Mouse (Mus musculus) cerebellum, adult 2 months (tissue): ENCODE measurements around the gene Asdurf. TPM values are rescaled to one million over a fixed set of nuclear protein-coding genes. Genes with fewer than 3 reads are reported as not detected.
"Not testable (repeated sequence)": the region's sequence is repeated elsewhere in the genome, so short reads cannot be mapped to it uniquely, and the experiment has no call there.

Source experiments
- DNase-seq, 2 experiments: peaks; one replicate each; pipeline ENCODE4 v3.0.0; 2021
- H3K27ac ChIP-seq: fragments of 200-500 bp; 2 replicates; pipeline ENCODE4 v1.5.1; 2012; ENCODE audit warnings: low read length, control low read depth, inconsistent platforms; ENCODE audit not compliant: insufficient read depth
- H3K27me3 ChIP-seq: fragments of 200-500 bp; 2 replicates; pipeline ENCODE4 v1.6.1; 2012; ENCODE audit warnings: inconsistent platforms, mild to moderate bottlenecking, low read length, moderate library complexity; ENCODE audit not compliant: control insufficient read depth, insufficient read depth
- H3K4me1 ChIP-seq: fragments of 200-500 bp; 2 replicates; pipeline ENCODE4 v1.6.1; 2011; ENCODE audit warnings: low read length; ENCODE audit not compliant: control insufficient read depth, insufficient read depth
- H3K4me3 ChIP-seq: fragments of 200-500 bp; replicated peaks from 2 replicates; pipeline ENCODE3; 2011; ENCODE audit warnings: mild to moderate bottlenecking, low read depth, low read length, control low read depth; ENCODE audit not compliant: insufficient read depth
- CTCF ChIP-seq: fragments of 200-500 bp; IDR thresholded peaks from 2 replicates; pipeline ENCODE4 v1.5.1; 2011; ENCODE audit warnings: low read depth, mild to moderate bottlenecking, control low read depth, low read length, moderate library complexity, borderline replicate concordance; ENCODE audit not compliant: insufficient read depth
- POLR2A ChIP-seq: fragments of 200-500 bp; IDR thresholded peaks from 2 replicates; pipeline ENCODE4 v1.6.1; 2011; ENCODE audit warnings: low read length, control low read depth, borderline replicate concordance; ENCODE audit not compliant: insufficient read depth
- WGBS: fragments of 180-500 bp; shearing (Covaris S2); methylation state at CpG from one replicate; pipeline ENCODE4 v1.1.7; 2018; 5-methylcytosine and 5-hydroxymethylcytosine counted together
- polyA plus RNA-seq: library from polyadenylated mRNA; depleted of rRNA; stranded (reverse); fragments of >200 nt; gene quantifications from 2 replicates; pipeline ENCODE4 v1.2.3, GENCODE M21; 2012; rRNA removed

Gene Asdurf
- not detected in 2 replicates for polyA plus RNA-seq

DNA sequence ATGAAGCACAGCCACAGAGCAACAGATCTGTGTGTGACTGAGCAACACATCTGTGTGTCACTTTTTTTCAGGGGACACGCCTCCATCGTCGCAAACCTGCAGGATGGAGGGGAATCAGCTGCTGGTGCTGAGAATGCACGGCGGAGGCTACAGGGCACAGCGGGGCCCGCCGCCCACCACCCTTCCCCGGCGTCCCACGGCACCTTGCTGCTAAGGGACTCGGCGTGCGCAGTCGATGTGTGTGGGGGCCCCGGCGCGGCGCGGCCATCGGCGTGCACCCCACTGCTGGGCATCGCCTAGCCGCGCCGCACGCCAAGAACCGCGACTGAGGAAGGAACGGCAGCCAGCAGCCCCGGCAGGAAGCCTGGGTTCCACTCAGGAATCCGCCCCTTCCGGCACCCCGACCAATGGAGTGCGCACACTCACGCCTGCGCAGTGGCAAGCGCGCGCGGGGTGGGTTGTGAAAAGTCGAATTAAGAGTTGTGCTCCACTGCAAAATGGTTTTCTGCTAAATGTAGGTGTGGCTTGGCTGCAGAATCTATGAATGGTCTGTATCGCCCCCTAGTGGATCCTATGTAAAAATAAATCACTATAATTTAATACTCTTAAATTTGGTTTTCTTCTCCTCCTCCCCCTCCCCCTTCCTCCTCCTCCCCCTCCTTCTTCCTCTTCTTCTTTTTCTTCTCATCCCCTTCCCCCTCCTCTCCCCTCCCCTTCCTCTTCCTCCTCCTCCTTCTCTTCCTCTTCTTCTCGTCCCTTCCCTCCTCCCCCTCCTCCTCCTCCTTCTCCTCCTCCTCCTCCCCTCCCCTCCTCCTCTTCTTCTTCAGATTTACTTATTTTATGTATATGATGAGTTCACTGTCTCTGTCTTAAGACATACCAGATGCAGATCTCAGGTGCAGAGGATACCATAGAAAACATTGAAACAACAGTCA is at the start of gene Asdurf, which contains the start of the genes Gm28551 and Asnsd1:
TSS of gene Asdurf (minus strand) at position 293 of the 935 bp plus-strand sequence.
TSS of gene Gm28551 (minus strand) at position 341 of the 935 bp plus-strand sequence.
TSS of gene Asnsd1 (minus strand) at position 426 of the 935 bp plus-strand sequence.
- peak within 1 kb of the TSS; percentile 72 for H3K27ac ChIP-seq
- no peaks in the 10 kb centered on the region for H3K27me3 ChIP-seq
- TF ChIP-seq CTCF (peak; percentile 17; the same call in 1 of the 2 replicates), POLR2A (peak; percentile 87)
- peaks cover 5% of the 10 kb centered on the region; the same call in 1 of the 2 replicates for H3K4me1 ChIP-seq
- peak within 1 kb of the TSS; percentile 74 for H3K4me3 ChIP-seq
- peak; percentile 96 to 97 for DNase-seq
- under 1% methylated on average over 43 of the region's 44 CpGs for WGBS

DNA sequence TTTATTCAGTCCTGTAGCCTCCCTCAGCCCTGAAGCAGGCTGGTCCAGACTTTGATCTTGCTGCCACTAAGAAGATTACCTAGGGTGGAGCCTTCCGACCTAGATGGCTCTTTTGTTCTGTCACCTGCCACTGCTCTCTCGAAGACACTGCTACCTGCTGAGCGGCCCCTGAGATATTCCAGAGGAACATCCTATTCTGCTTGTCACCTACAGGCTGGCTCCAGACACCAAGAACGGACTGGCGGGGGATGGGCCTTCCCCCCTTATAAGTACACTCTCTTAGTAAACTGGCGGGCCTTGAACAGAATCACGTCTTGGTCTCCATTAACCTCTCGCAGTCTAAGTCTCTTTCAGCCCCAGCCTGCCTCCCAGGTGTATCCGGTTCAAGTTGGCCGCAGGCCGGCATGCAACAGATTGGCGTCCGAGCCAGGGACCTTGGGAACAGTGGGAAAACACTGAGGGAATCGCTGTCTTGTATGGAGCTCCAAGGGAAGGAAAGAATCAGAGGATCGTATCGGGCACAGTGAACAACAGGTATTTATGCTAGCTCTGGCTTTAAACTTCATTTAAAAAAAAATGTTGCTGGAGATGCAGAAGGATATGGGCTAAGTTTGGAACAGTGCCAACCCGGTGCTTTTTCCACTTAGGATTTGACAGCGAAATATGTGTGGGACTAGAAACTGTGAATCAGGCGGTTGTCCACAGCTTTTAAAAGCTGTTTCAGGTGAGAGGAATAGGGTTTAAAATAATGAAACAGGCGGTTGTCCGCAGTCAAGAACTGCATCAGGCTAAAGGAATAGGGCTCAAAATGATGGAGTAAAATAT is 41.7 kb upstream of the Asdurf start:
- H3K27me3 ChIP-seq, H3K4me1 ChIP-seq, H3K4me3 ChIP-seq, H3K27ac ChIP-seq: not testable (repeated sequence)
- 19% methylated on average over 21 of the region's 21 CpGs for WGBS
- peak; percentile 16 to 28 for DNase-seq

DNA sequence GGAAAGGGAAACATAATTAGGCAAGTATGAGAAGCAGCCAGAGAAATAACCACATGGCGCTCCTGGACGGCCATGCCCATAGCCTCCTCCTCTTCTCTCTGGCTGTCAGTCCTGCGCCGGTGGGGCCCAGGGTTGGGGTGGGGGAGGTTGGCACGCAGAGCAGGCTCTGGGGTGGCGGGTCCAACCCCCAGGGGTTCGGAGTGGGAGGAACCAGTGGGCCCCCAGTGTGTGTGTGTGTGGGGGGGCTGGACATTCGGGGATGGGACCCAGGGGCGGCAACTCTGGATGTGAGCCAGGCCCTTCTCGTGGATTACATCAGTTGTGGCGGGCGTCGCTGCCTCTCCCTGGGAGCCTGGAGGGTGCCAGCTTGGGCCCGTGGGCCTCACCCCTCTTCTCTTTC is 36.3 kb upstream of the Asdurf start:
- Histone ChIP-seq H3K4me1 (no peaks in the 10 kb centered on the region), H3K27ac (no peak overlapping the region), H3K4me3 (no peak overlapping the region), H3K27me3 (no peaks in the 10 kb centered on the region)
- TF ChIP-seq POLR2A, result no peak
- no peak for TF ChIP-seq CTCF
- no peak for DNase-seq
- 53% methylated on average over 14 of the region's 14 CpGs for WGBS

DNA sequence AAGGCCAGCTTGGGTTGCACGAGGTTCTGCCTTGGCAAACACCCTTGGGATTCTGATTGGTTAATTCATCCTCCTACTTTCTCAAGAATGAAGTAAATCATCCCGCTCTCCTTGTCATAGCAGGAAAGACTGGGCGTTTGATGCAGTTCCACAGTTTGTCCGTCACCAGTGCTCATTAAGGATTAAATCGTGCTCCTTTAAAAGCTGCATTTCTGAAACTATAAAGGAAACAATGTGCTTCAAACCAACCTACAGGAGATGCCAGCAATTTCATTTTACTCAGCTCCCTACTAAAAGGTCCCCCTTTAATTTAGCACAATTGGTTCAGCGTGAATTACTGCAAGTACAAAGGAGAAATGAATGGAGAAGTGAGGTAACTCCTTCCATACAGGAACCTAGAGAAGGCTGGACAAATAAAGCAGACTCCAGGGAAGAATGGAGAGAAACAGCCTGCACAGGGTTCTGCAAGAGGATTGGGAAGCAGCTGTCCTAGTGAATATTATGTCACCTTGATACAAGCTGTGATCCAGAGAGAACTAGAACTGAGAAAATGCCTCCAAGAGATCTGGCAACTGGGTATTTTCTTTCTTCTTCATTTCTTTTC is 31.8 kb upstream of the Asdurf start:
- Histone ChIP-seq H3K27me3 (no peaks in the 10 kb centered on the region), H3K4me3 (no peak overlapping the region), H3K27ac (no peak overlapping the region), H3K4me1 (no peaks in the 10 kb centered on the region)
- no peak for DNase-seq
- no peak for TF ChIP-seq POLR2A
- no peak for TF ChIP-seq CTCF
- 74% methylated on average over 6 of the region's 6 CpGs for WGBS

DNA sequence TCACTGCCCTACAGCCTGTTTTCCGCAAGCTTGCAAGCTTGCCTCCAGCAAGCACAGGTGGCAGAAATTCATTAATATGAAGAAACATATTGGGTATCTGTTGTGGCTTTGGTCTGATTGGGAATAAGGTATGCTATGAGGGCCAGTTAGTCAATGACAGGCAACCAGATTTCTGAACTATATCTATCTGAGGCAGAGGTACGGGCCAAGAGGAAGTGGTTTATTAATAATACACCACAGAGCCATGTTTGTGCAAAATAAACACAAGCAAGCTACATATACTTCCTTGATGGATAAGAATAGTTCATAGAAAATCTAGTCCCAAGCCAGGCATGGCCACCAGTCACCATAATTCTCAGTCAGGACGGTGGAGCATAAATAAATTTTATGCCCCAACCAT is 25.3 kb upstream of the Asdurf start:
- H3K4me1 ChIP-seq, result no peaks in the 10 kb centered on the region
- TF ChIP-seq CTCF (no peak), POLR2A (no peak)
- H3K4me3 ChIP-seq, result no peak overlapping the region
- WGBS, result 69% methylated on average over 3 of the region's 3 CpGs
- H3K27ac ChIP-seq, result no peak overlapping the region
- DNase-seq, result no peak
- H3K27me3 ChIP-seq, result no peaks in the 10 kb centered on the region

DNA sequence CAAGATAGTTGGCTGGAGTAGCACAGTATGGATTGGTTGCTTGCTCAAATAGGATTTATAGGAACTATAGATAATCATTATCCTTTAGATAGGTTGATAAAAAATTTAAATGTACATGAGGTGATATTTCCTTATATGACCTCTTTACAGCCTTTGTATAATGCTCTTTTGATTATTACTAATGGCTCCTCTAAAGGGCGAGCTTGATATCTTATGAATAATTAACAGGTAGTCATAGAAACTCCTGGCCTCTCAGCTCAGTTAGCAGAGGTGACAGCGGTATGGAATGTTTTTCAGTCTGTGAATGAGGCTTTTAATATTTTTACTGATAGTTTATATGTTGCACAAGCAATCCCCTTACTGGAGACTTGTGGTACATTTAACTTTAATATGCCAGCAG is 23.5 kb upstream of the Asdurf start:
- DNase-seq, H3K4me3 ChIP-seq, H3K27ac ChIP-seq, H3K4me1 ChIP-seq, H3K27me3 ChIP-seq: not testable (repeated sequence)
- WGBS, result 83% methylated on average over 2 of the region's 2 CpGs

DNA sequence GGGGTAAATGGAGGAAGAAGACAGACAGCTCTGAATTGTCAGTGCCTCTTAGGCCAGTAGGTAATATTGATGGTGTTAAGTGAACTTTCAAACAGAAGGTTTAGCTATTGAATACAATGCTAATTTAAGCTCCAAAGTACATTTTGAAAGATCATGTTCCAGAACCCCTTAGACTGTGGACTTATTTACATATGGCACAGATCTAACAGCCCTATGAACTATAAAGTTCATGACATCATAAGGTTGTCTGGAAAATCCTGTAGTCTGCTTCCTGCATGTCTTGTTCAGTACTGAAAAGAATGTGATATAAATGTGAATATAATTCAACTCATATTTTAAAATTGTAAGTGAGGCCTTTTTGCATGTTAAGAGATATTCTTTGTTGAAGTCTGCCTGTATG is 6.6 kb upstream of the Asdurf start:
- Histone ChIP-seq H3K4me3 (no peak overlapping the region), H3K4me1 (no peaks in the 10 kb centered on the region), H3K27ac (no peak overlapping the region), H3K27me3 (no peaks in the 10 kb centered on the region)
- DNase-seq, result no peak
- no peak for TF ChIP-seq CTCF
- TF ChIP-seq POLR2A, result no peak

DNA sequence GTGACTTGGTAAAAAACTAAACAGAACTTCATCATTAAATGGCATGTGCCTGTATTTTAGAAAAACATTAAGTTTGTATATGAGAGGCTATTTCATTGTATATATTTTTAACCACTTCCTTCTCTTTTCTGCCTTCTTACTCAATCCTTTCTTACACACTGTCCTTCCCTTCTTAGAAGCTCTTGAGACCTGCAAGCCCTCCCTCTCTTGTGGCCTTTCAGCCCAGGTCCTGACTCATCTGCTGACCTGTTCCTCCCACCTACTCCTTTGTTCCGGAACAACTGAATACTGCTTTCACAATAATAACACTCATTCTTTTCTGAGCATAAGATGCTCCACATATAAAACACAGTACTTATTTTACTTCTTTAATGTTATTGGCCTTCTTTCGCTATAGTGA is 11.3 kb downstream of the Asdurf start:
- TF ChIP-seq CTCF (no peak), POLR2A (no peak)
- WGBS, result 98% methylated on average over 2 of the region's 2 CpGs
- Histone ChIP-seq H3K27ac (no peak overlapping the region), H3K4me1 (no peaks in the 10 kb centered on the region), H3K27me3 (no peaks in the 10 kb centered on the region), H3K4me3 (no peak overlapping the region)
- no peak for DNase-seq

DNA sequence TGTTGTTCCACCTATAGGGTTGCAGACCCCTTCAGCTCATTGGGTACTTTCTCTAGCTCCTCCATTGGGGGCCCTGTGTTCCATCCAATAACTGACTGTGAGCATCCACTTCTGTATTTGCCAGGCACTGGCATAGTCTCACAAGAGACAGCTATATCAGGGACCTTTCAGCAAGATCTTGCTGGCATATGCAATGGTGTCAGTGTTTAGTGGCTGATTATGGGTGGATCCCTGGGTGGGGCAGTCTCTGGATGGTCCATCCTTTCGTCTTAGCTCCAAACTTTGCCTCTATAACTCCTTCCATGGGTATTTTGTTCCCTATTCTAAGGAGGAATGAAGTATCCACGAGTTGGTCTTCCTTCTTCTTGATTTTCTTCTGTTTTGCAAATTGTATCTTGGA is 15.0 kb downstream of the Asdurf start:
- 56% methylated on average over 2 of the region's 2 CpGs for WGBS
- not testable (repeated sequence) for H3K4me3 ChIP-seq, DNase-seq, H3K27me3 ChIP-seq, H3K4me1 ChIP-seq, H3K27ac ChIP-seq
